Mouse (Mus musculus) hindbrain, embryonic 16.5 days (tissue): Measurements from ENCODE around the gene Gm11232. TPM values are rescaled to one million over a fixed set of nuclear protein-coding genes. Genes with fewer than 3 reads are reported as not detected.
A peak's percentile ranks its signal among the peaks of the same experiment; 100 is the strongest.

Source experiments
- ATAC-seq: fragments of 200-750 bp; cut with Nextera tagmentation; 2 replicates; pipeline ENCODE4 v1.8.0; 2017; ENCODE audit warnings: moderate TSS enrichment, moderate library complexity
- H3K27ac ChIP-seq: fragments of 300-500 bp; sonication (generic); 2 replicates; pipeline ENCODE4 v1.5.1; 2014; ENCODE audit warnings: low read depth, mild to moderate bottlenecking, control low read depth, low read length, moderate library complexity
- H3K27me3 ChIP-seq: fragments of 300-500 bp; sonication (generic); replicated peaks from 2 replicates; pipeline ENCODE4 v1.6.1; 2014; ENCODE audit warnings: low read length; ENCODE audit not compliant: control insufficient read depth, insufficient read depth
- H3K36me3 ChIP-seq: fragments of 300-500 bp; sonication (generic); 2 replicates; pipeline ENCODE4 v1.6.1; 2014; ENCODE audit warnings: mild to moderate bottlenecking, low read length, moderate library complexity, mixed read lengths; ENCODE audit not compliant: control insufficient read depth, insufficient read depth
- H3K4me1 ChIP-seq: fragments of 300-500 bp; sonication (generic); 2 replicates; pipeline ENCODE4 v1.6.1; 2014; ENCODE audit warnings: low read depth, low read length; ENCODE audit not compliant: control insufficient read depth, insufficient read depth
- H3K4me2 ChIP-seq: fragments of 300-500 bp; sonication (generic); 2 replicates; pipeline ENCODE4 v1.6.1; 2014; ENCODE audit warnings: mild to moderate bottlenecking, low read length, control low read depth, moderate library complexity
- H3K4me3 ChIP-seq: fragments of 300-500 bp; sonication (generic); 2 replicates; pipeline ENCODE4 v1.5.1; 2014; ENCODE audit warnings: mild to moderate bottlenecking, low read length, control low read depth, moderate library complexity
- H3K9ac ChIP-seq: fragments of 300-500 bp; sonication (generic); 2 replicates; pipeline ENCODE4 v1.6.1; 2014; ENCODE audit warnings: low read depth, mild to moderate bottlenecking, control low read depth, low read length, moderate library complexity
- H3K9me3 ChIP-seq: fragments of 300-500 bp; sonication (generic); 2 replicates; pipeline ENCODE4 v1.6.1; 2014; ENCODE audit warnings: mild to moderate bottlenecking, low read length, moderate library complexity; ENCODE audit not compliant: control insufficient read depth
- WGBS: fragments of 180-500 bp; shearing (Covaris S2); extraction: QIAGEN DNeasy Blood & Tissue Kit; methylation state at CpG from one replicate; pipeline ENCODE4 v1.1.7; 2014; 5-methylcytosine and 5-hydroxymethylcytosine counted together
- polyA plus RNA-seq: library from polyadenylated mRNA; unstranded; fragments of >200 nt; fragmentation: Nextera tagmentation; extraction: Ambion mirVana; gene quantifications from 2 replicates; pipeline ENCODE4 v1.2.1, GENCODE M21; 2015

Gene Gm11232
- polyA plus RNA-seq, 1 experiment from 2014 or later = 0.09 TPM

- Histone ChIP-seq H3K4me1 (no peaks in the 10 kb centered on the region), H3K27me3 (no peaks in the 10 kb centered on the region), H3K9me3 (no peaks in the 10 kb centered on the region), H3K4me2 (no peak overlapping the region), H3K9ac (no peak overlapping the region), H3K27ac (no peak overlapping the region), H3K4me3 (no peak overlapping the region), H3K36me3 (no peaks in the 10 kb centered on the region)
- WGBS = 34% methylated on average over 2 of the region's 2 CpGs
- peak; percentile 72 for ATAC-seq
These were observed 30.2 kb downstream of the Gm11232 start for GRCm38 (mm10) chr4:71727611-71728010.

- 76% methylated on average over 4 of the region's 4 CpGs for WGBS
- Histone ChIP-seq H3K9ac (no peak overlapping the region), H3K4me1 (no peaks in the 10 kb centered on the region), H3K4me2 (no peak overlapping the region), H3K27me3 (no peaks in the 10 kb centered on the region), H3K27ac (no peak overlapping the region), H3K9me3 (no peaks in the 10 kb centered on the region), H3K4me3 (no peak overlapping the region), H3K36me3 (no peaks in the 10 kb centered on the region)
- ATAC-seq = no peak
These were observed 30.7 kb downstream of the Gm11232 start for GRCm38 (mm10) chr4:71727056-71727455.

DNA sequence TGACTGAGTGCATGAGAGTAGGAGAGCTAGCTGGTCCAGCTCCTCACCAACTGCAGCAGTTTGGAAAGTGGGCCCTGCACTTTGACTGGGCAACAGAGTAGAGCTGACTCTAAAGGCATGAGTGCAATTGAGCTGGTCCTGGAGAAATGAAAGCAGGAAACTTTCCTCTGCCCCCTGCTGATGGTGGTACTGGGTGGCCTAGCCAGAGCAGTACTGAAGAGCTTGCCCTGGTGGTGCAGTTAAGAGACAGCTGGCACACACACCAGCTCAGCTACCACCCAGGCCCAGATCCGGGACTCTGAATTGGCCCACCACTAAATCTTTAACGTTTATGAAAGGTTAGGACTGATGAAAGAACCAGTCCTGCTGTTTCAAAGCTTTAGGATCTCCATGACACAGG lies 31.9 kb downstream of the Gm11232 start:
- Histone ChIP-seq H3K9ac (no peak overlapping the region), H3K27me3 (no peaks in the 10 kb centered on the region), H3K36me3 (no peaks in the 10 kb centered on the region), H3K4me3 (no peak overlapping the region), H3K4me1 (no peaks in the 10 kb centered on the region), H3K4me2 (no peak overlapping the region), H3K27ac (no peak overlapping the region), H3K9me3 (no peaks in the 10 kb centered on the region)
- WGBS = 66% methylated on average over 2 of the region's 2 CpGs
- no peak for ATAC-seq
